In the genomic region with DNA sequence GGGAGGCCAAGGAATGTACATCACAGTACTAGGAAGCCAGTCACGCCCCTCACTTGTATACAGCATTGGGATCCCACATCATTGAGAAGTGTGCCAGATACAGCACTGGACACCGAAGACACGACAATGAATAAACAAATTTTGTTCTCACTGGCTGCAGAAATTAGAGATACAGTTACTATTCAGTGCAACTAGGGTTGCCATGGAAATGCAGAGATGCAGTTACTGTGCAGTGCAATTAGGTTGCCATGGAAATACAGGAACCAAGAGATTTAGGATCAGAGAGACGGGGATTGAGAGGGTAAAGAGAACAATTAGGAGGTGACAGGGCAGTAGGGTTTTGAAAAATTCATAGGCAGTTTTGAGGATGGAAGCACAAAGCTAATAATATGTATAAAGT, we compare ENCODE assay signal across 15 mouse cellular contexts. TPM values are rescaled to one million over a fixed set of nuclear protein-coding genes. Genes with fewer than 3 reads are reported as not detected.
DNase-seq lines count a peak whose midpoint lies in the region; ATAC-seq lines count a peak whose summit lies in the region.
"Had no signal": no experiment of that assay in that cellular context is flagged by ENCODE, and none has a peak within 500 bp of the region (broad histone marks: within the 10 kb centered on the region; RNA-seq: fewer than 3 reads in every experiment).

No protein-coding gene starts in this region.

- no peak overlapping the region for H3K4me2 ChIP-seq in forebrain, embryonic 11.5 days (ENCODE audit: low read depth, low read length, severe bottlenecking)
- H3K4me2 ChIP-seq in midbrain, embryonic 11.5 days = no peak overlapping the region
- no peak overlapping the region for H3K4me2 ChIP-seq in hindbrain, embryonic 16.5 days (ENCODE audit: low read length)
- H3K4me2 ChIP-seq: embryonic facial prominence, embryonic 12.5 days; limb, embryonic 13.5 days had no signal

- no peaks in the 10 kb centered on the region for H3K36me3 ChIP-seq in forebrain, embryonic 11.5 days (ENCODE audit: control insufficient read depth, insufficient read depth, low read length)
- H3K36me3 ChIP-seq in forebrain, embryonic 10.5 days (replicated peaks) = no peaks in the 10 kb centered on the region
- no peaks in the 10 kb centered on the region for H3K36me3 ChIP-seq in midbrain, embryonic 11.5 days (ENCODE audit: control insufficient read depth, insufficient read depth, low read length)
- H3K36me3 ChIP-seq in midbrain, embryonic 10.5 days = no peaks in the 10 kb centered on the region
- H3K36me3 ChIP-seq in hindbrain, embryonic 16.5 days (ENCODE audit: control insufficient read depth, insufficient read depth, low read length) = no peaks in the 10 kb centered on the region
- H3K36me3 ChIP-seq: embryonic facial prominence, embryonic 12.5 days; limb, embryonic 13.5 days had no signal

- no peak overlapping the region for H3K9ac ChIP-seq in forebrain, embryonic 11.5 days (ENCODE audit: low read length)
- no peak overlapping the region for H3K9ac ChIP-seq in midbrain, embryonic 11.5 days (ENCODE audit: low read length)
- no peak overlapping the region for H3K9ac ChIP-seq in hindbrain, embryonic 16.5 days (ENCODE audit: low read depth, low read length)
- H3K9ac ChIP-seq: embryonic facial prominence, embryonic 12.5 days; limb, embryonic 13.5 days had no signal

- WGBS in forebrain, embryonic 11.5 days = 58% methylated on average over 4 of the region's 4 CpGs
- 78% methylated on average over 4 of the region's 4 CpGs for WGBS in forebrain, embryonic 10.5 days
- WGBS in midbrain, embryonic 11.5 days = 66% methylated on average over 4 of the region's 4 CpGs
- 82% methylated on average over 4 of the region's 4 CpGs for WGBS in midbrain, embryonic 10.5 days
- 37% methylated on average over 4 of the region's 4 CpGs for WGBS in hindbrain, embryonic 16.5 days

- peaks cover 3% of the 10 kb centered on the region; the same call in 1 of the 2 replicates for H3K4me1 ChIP-seq in forebrain, embryonic 11.5 days (replicated peaks; ENCODE audit: control insufficient read depth, insufficient read depth, low read length)
- H3K4me1 ChIP-seq in forebrain, embryonic 10.5 days = peaks cover 9% of the 10 kb centered on the region
- H3K4me1 ChIP-seq in midbrain, embryonic 11.5 days (ENCODE audit: control insufficient read depth, insufficient read depth, low read length) = no peaks in the 10 kb centered on the region; the same call in 1 of the 2 replicates
- H3K4me1 ChIP-seq in midbrain, embryonic 10.5 days = no peaks in the 10 kb centered on the region
- peaks cover 9% of the 10 kb centered on the region for H3K4me1 ChIP-seq in hindbrain, embryonic 16.5 days (ENCODE audit: control insufficient read depth, insufficient read depth, low read depth, low read length)
- H3K4me1 ChIP-seq: embryonic facial prominence, embryonic 12.5 days; limb, embryonic 13.5 days had no signal

- H3K9me3 ChIP-seq in forebrain, embryonic 11.5 days (ENCODE audit: control insufficient read depth, low read length) = no peaks in the 10 kb centered on the region
- H3K9me3 ChIP-seq in forebrain, embryonic 10.5 days = no peaks in the 10 kb centered on the region
- no peaks in the 10 kb centered on the region for H3K9me3 ChIP-seq in midbrain, embryonic 11.5 days (ENCODE audit: control insufficient read depth, low read length)
- no peaks in the 10 kb centered on the region for H3K9me3 ChIP-seq in midbrain, embryonic 10.5 days (replicated peaks)
- H3K9me3 ChIP-seq in hindbrain, embryonic 16.5 days (ENCODE audit: control insufficient read depth, low read length) = no peaks in the 10 kb centered on the region
- H3K9me3 ChIP-seq: embryonic facial prominence, embryonic 12.5 days; limb, embryonic 13.5 days had no signal

- H3K4me3 ChIP-seq in forebrain, embryonic 11.5 days (ENCODE audit: low read depth, low read length) = no peak overlapping the region
- no peak overlapping the region for H3K4me3 ChIP-seq in forebrain, embryonic 10.5 days
- H3K4me3 ChIP-seq in midbrain, embryonic 11.5 days (ENCODE audit: low read depth, low read length) = no peak overlapping the region
- H3K4me3 ChIP-seq in midbrain, embryonic 10.5 days = no peak overlapping the region
- no peak overlapping the region for H3K4me3 ChIP-seq in hindbrain, embryonic 16.5 days (ENCODE audit: low read length)
- H3K4me3 ChIP-seq: embryonic facial prominence, embryonic 12.5 days; limb, embryonic 13.5 days had no signal

- 0 out of 2 replicates have a peak, but pooled peaks have one; percentile 42 for ATAC-seq in forebrain, embryonic 11.5 days (replicated peaks; ENCODE audit: low FRiP score)
- no peak for ATAC-seq in midbrain, embryonic 11.5 days (ENCODE audit: low FRiP score)
- ATAC-seq in hindbrain, embryonic 16.5 days = peak; percentile 91
- ATAC-seq: Patski had no signal

- H3K27me3 ChIP-seq in forebrain, embryonic 11.5 days (ENCODE audit: control insufficient read depth, insufficient read depth, low read length) = no peaks in the 10 kb centered on the region
- H3K27me3 ChIP-seq in forebrain, embryonic 10.5 days (ENCODE audit: poor library complexity, severe bottlenecking) = no peaks in the 10 kb centered on the region
- H3K27me3 ChIP-seq in midbrain, embryonic 11.5 days (ENCODE audit: control insufficient read depth, insufficient read depth, low read length) = no peaks in the 10 kb centered on the region
- H3K27me3 ChIP-seq in midbrain, embryonic 10.5 days (ENCODE audit: low read depth, poor library complexity, severe bottlenecking) = no peaks in the 10 kb centered on the region
- H3K27me3 ChIP-seq in hindbrain, embryonic 16.5 days (replicated peaks; ENCODE audit: control insufficient read depth, insufficient read depth, low read length) = no peaks in the 10 kb centered on the region
- H3K27me3 ChIP-seq: embryonic facial prominence, embryonic 12.5 days; limb, embryonic 13.5 days had no signal

- DNase-seq in forebrain, embryonic 11.5 days (ENCODE audit: low spot score) = no peak
- DNase-seq in forebrain, embryonic 10.5 days (ENCODE audit: extremely low spot score, low spot score) = no peak
- DNase-seq in midbrain, embryonic 11.5 days (ENCODE audit: low spot score, missing footprints) = peak; percentile 49
- DNase-seq in midbrain, embryonic 10.5 days (ENCODE audit: low spot score) = no peak
- peak; percentile 44 for DNase-seq in telencephalon, adult 2 months (ENCODE audit: low read depth, low spot score)
- DNase-seq in spleen, adult 18-20 months = no peak
- DNase-seq in kidney, postnatal 10 days = no peak
- DNase-seq: cerebellum, postnatal 10 days; gastrocnemius, postnatal 36 days; lung, postnatal 36 days; thymus, postnatal 36 days had no signal

- H3K27ac ChIP-seq in forebrain, embryonic 11.5 days (ENCODE audit: low read depth, low read length) = no peak overlapping the region
- no peak overlapping the region for H3K27ac ChIP-seq in forebrain, embryonic 10.5 days
- no peak overlapping the region for H3K27ac ChIP-seq in midbrain, embryonic 11.5 days (ENCODE audit: low read depth, low read length)
- no peak overlapping the region for H3K27ac ChIP-seq in midbrain, embryonic 10.5 days (replicated peaks)
- H3K27ac ChIP-seq in hindbrain, embryonic 16.5 days (ENCODE audit: low read depth, low read length) = peak overlapping the region; percentile 56; the same call in 1 of the 2 replicates
- H3K27ac ChIP-seq: embryonic facial prominence, embryonic 12.5 days; limb, embryonic 13.5 days had no signal

RNA-seq across cellular contexts. Expression of a gene that starts 29.4 kb away (rescaled TPM):
- polyA plus RNA-seq in forebrain, embryonic 11.5 days (2014; fragmentation: Nextera tagmentation; extraction: Ambion mirVana) = 1.4 and 1.9 TPM in 2 replicates
- polyA plus RNA-seq in forebrain, embryonic 10.5 days (2016; fragmentation: Nextera tagmentation; extraction: Ambion mirVana) = 1.4 and 1.8 TPM in 2 replicates
- polyA plus RNA-seq in midbrain, embryonic 11.5 days (2014; fragmentation: Nextera tagmentation; extraction: Ambion mirVana) = 1.4 and 2.0 TPM in 2 replicates
- 1.8 and 1.9 TPM in 2 replicates for polyA plus RNA-seq in midbrain, embryonic 10.5 days (2016; fragmentation: Nextera tagmentation; extraction: Ambion mirVana)
- polyA plus RNA-seq in hindbrain, embryonic 16.5 days (2015; fragmentation: Nextera tagmentation; extraction: Ambion mirVana) = 1.9 and 3.2 TPM in 2 replicates

RNA-seq across cellular contexts. Expression of a gene that starts 32.5 kb away (rescaled TPM):
- 46.2 and 49.6 TPM in 2 replicates for polyA plus RNA-seq in forebrain, embryonic 11.5 days (2014; fragmentation: Nextera tagmentation; extraction: Ambion mirVana)
- polyA plus RNA-seq in forebrain, embryonic 10.5 days (2016; fragmentation: Nextera tagmentation; extraction: Ambion mirVana) = 50.6 TPM in 2 replicates
- polyA plus RNA-seq in midbrain, embryonic 11.5 days (2014; fragmentation: Nextera tagmentation; extraction: Ambion mirVana) = 28.1 and 33.9 TPM in 2 replicates
- polyA plus RNA-seq in midbrain, embryonic 10.5 days (2016; fragmentation: Nextera tagmentation; extraction: Ambion mirVana) = 49.7 and 53.6 TPM in 2 replicates
- 33.0 and 40.6 TPM in 2 replicates for polyA plus RNA-seq in hindbrain, embryonic 16.5 days (2015; fragmentation: Nextera tagmentation; extraction: Ambion mirVana)

RNA-seq across cellular contexts. Expression of a gene that starts 43.6 kb away (rescaled TPM):
- 37.4 and 40.9 TPM in 2 replicates for polyA plus RNA-seq in forebrain, embryonic 11.5 days (2014; fragmentation: Nextera tagmentation; extraction: Ambion mirVana)
- 59.6 and 60.5 TPM in 2 replicates for polyA plus RNA-seq in forebrain, embryonic 10.5 days (2016; fragmentation: Nextera tagmentation; extraction: Ambion mirVana)
- 35.6 and 35.7 TPM in 2 replicates for polyA plus RNA-seq in midbrain, embryonic 11.5 days (2014; fragmentation: Nextera tagmentation; extraction: Ambion mirVana)
- polyA plus RNA-seq in midbrain, embryonic 10.5 days (2016; fragmentation: Nextera tagmentation; extraction: Ambion mirVana) = 63.5 and 69.9 TPM in 2 replicates
- polyA plus RNA-seq in hindbrain, embryonic 16.5 days (2015; fragmentation: Nextera tagmentation; extraction: Ambion mirVana) = 62.9 and 67.6 TPM in 2 replicates

Comparison
In these comparisons a context has a peak if more than half of its experiments do, and no peak if none do; other contexts are left out.
1. DNase-seq: peak in midbrain, embryonic 11.5 days (single experiment) and telencephalon, adult 2 months (single experiment); none in forebrain, embryonic 11.5 days (single experiment), forebrain, embryonic 10.5 days (single experiment), midbrain, embryonic 10.5 days (single experiment), spleen, adult 18-20 months (0 of 2) and kidney, postnatal 10 days (single experiment).